Mouse (Mus musculus): ENCODE results near the gene Sec14l1. TPM values are rescaled to one million over a fixed set of nuclear protein-coding genes. Genes with fewer than 3 reads are reported as not detected.
A peak's percentile ranks its signal among the peaks of the same experiment; 100 is the strongest.

The Sec14l1 gene
- polyA plus RNA-seq, 1 experiment: 46.1 TPM

DNA sequence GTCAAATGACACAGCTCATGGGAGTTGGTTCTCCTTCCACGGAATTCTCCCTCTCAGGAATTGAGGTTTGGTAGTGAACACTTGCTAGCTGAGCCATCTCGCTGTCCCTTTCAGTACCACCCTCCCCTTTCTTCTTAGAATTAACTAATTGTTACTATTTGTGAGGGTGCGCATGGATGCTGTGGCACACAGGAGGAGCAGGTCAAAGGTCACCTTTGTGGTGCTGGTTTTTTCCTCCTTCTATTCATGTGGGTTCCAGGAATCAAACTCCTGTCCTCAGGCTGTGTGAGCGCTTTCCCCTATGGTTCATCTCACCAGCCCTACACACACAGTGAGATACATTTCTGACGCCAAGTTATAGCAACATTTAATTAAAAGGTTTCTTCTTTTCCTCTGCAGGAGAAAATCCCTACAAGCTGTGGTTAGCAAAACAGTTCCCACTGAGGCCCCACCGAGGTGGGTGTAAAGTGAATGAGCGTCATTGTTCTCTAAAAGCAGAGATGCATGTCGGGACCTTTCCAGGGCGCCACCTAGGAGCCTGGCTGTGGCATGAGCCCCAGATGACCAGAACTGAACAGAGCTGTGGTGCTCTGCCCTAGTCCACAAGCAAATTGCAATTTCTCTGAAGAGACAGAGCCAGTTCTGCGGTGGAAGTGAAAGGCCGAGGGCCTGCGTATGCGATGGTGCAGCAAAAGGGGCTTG, 8.2 kb upstream of the Sec14l1 start:
- Histone ChIP-seq H3K9me3 (no peaks in the 10 kb centered on the region), H3K27me3 (replicated peaks) (no peaks in the 10 kb centered on the region), H3K4me3 (replicated peaks) (no peak overlapping the region), H3K36me3 (replicated peaks; ENCODE audit: low read length) (no peaks in the 10 kb centered on the region), H3K4me1 (peaks cover 71% of the 10 kb centered on the region)
- TF ChIP-seq FLI1 (IDR thresholded peaks at IDR 0.05; ENCODE audit: low read length): no peak
- TF ChIP-seq GATA1 (IDR thresholded peaks at IDR 0.05; ENCODE audit: borderline replicate concordance, low read length): no peak

DNA sequence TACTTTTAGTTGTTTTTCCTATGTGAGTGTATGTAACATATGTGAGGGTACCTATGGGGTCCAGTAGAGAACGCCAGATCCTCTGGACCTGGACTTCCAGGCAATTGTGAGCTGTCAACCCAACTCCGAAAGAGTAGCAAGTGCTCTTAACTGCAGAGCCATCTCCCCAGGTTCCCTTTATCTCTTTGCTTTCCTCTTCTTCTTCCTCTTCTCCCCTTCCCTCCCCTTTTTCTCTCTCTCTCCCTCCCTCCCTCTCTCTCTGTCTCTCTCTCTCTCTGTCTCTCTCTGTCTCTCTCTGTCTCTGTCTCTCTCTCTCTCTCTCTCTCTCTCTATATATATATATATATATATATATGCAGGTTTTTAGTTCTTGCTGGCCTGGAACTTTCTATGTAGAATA, 7.1 kb upstream of the Sec14l1 start:
- Histone ChIP-seq H3K36me3 (replicated peaks; ENCODE audit: low read length) (peaks cover 4% of the 10 kb centered on the region), H3K27me3 (replicated peaks) (no peaks in the 10 kb centered on the region), H3K9me3 (no peaks in the 10 kb centered on the region), H3K4me1 (peaks cover 71% of the 10 kb centered on the region), H3K4me3 (replicated peaks) (no peak overlapping the region)
- TF ChIP-seq GATA1 (IDR thresholded peaks at IDR 0.05; ENCODE audit: borderline replicate concordance, low read length): no peak
- TF ChIP-seq FLI1 (IDR thresholded peaks at IDR 0.05; ENCODE audit: low read length): no peak

DNA sequence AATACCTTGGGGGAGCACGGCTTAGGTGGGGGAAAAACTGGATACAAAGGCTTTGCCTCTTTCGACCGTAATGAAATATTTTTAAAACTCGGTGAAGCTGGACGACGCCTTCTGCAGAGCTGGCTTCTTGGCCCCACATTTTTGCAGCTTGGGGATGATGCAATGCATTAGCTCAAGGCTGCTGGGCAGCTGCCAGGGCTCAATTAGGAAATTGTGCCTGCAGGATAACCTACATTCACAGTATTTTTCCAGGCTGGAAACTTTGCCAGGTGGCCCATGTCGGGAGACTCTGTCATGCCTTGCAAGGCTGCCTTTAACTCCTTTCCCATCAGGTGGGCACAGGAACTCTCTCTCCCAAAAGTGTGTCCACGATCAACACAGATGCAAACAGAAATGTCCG, 6.4 kb upstream of the Sec14l1 start:
- Histone ChIP-seq H3K4me3 (replicated peaks) (no peak overlapping the region), H3K4me1 (peaks cover 72% of the 10 kb centered on the region), H3K27me3 (replicated peaks) (no peaks in the 10 kb centered on the region), H3K36me3 (replicated peaks; ENCODE audit: low read length) (peaks cover 7% of the 10 kb centered on the region), H3K9me3 (no peaks in the 10 kb centered on the region)
- TF ChIP-seq FLI1 (IDR thresholded peaks at IDR 0.05; ENCODE audit: low read length) (no peak), GATA1 (IDR thresholded peaks at IDR 0.05; ENCODE audit: borderline replicate concordance, low read length) (no peak)

DNA sequence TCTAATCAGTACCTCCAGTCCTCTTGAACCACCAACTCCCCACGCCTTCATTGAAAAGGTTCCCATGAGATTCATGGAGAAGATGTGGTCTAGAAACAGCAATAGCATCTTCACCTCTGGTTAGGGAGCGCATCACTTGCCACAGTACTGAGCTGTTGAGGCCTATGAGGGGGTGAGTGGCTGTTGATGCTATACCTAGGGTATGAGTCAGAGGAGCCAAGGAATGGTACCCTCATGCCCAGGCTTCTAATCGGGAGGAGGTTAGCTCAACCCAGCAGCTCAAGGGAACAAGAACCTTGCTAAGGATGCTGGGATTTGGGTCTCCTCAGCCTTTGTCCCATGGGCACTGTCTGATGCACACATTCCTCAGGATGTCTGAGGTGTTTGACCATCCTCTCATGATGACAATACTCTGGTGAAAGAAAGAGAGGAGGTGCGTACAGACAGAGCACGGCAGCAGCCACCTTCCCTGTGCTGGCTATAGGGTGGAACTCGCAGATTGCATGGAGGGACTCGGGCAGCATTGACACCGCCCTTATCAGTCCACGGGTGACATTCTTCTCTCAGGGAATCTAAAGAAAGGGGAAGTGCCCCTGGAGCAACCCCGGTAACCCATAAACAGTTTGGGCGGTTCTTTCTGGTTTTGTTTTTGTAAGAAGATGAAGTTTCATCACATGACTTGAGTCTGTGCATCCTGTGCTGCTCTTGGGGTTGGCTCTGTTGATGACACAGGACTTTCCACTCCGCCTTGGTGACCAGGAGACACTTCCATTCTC, 5.6 kb upstream of the Sec14l1 start:
- Histone ChIP-seq H3K4me3 (replicated peaks) (peak overlapping the region; percentile 80), H3K9me3 (no peaks in the 10 kb centered on the region), H3K36me3 (replicated peaks; ENCODE audit: low read length) (peaks cover 8% of the 10 kb centered on the region), H3K4me1 (peaks cover 74% of the 10 kb centered on the region), H3K27me3 (replicated peaks) (no peaks in the 10 kb centered on the region)
- no peak for TF ChIP-seq GATA1 (IDR thresholded peaks at IDR 0.05; ENCODE audit: borderline replicate concordance, low read length)

DNA sequence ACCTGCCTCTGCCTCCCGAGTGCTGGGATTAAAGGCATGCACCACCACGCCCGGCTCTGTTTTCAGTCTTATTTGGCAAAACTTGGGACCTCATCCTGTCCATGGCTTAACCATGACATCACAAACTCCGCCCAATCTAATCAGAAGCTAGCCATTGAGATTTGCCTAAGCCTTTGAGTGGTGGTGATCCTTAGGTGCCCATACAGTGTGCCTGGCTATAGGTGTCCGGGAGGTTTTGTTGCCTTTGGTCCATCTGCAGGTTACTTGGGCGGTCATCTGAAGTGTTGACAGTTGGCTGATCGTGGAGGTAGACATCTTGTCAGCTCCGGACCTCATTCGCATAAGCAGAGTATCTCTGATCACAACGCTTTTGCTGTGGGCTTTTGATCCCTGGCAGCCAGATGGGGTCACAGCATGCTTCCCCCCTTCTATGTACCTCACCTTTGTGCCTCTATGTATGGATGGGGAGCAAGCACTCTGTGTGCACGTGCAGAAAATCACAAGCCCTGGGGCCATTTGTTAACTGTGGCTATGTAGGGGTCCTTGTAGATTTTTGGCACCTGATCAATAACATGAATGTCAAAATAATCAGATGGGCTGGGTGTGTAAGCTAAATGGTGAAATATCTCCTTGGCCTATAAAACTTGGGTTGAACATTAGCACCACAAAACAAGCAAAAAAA, 2.9 kb upstream of the Sec14l1 start:
- Histone ChIP-seq H3K4me1 (peaks cover 71% of the 10 kb centered on the region), H3K4me3 (replicated peaks) (no peak overlapping the region), H3K9me3 (no peaks in the 10 kb centered on the region), H3K36me3 (replicated peaks; ENCODE audit: low read length) (peaks cover 16% of the 10 kb centered on the region), H3K27me3 (replicated peaks) (no peaks in the 10 kb centered on the region)
- no peak for TF ChIP-seq GATA1 (IDR thresholded peaks at IDR 0.05; ENCODE audit: borderline replicate concordance, low read length)
- no peak for TF ChIP-seq FLI1 (IDR thresholded peaks at IDR 0.05; ENCODE audit: low read length)

DNA sequence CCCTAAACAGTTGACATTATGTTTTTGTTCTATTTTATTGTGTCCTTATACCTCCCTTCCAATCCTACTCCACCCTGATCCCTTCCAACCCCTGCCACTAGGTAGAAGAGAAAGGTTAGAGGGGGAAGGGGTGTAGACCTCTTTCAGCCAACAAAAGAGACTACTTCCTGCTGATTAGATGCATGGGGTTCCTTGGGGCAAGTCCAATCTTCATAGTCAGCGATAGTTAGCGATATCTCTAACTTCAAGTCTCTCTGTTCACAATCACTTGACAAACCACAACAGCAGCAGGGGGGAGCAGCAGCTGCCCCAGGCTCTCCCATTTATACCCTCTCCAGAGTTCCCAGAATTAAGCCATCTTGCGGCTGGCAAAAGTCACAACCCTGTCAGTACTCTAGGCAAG, 2.3 kb upstream of the Sec14l1 start:
- Histone ChIP-seq H3K4me1 (peaks cover 74% of the 10 kb centered on the region), H3K9me3 (no peaks in the 10 kb centered on the region), H3K36me3 (replicated peaks; ENCODE audit: low read length) (peaks cover 21% of the 10 kb centered on the region), H3K4me3 (replicated peaks) (peak overlapping the region; percentile 53), H3K27me3 (replicated peaks) (no peaks in the 10 kb centered on the region)
- TF ChIP-seq GATA1 (IDR thresholded peaks at IDR 0.05; ENCODE audit: borderline replicate concordance, low read length) (no peak), FLI1 (IDR thresholded peaks at IDR 0.05; ENCODE audit: low read length) (no peak)

DNA sequence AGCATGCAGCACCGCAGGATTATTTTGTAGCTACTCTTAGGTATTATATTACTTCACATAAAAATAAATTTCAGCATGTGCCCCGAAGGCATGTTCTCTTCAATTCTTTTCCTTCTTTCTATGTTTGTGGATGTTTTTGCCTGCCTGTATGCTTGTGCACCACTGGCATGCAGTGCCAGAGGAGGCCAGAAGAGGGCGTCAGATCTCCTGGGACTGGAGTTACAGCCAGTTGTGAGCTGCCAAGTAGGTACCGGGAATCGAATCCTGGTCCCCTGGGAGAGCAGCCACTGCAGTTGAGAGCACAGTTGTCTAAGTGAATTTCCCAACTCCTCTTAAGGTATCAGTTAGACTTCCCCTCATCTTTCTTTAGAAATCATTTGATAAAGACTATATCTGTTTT, 1.6 kb upstream of the Sec14l1 start:
- H3K36me3 ChIP-seq (replicated peaks; ENCODE audit: low read length): peaks cover 28% of the 10 kb centered on the region
- peaks cover 81% of the 10 kb centered on the region for H3K4me1 ChIP-seq
- H3K4me3 ChIP-seq (replicated peaks): peak overlapping the region; percentile 76

DNA sequence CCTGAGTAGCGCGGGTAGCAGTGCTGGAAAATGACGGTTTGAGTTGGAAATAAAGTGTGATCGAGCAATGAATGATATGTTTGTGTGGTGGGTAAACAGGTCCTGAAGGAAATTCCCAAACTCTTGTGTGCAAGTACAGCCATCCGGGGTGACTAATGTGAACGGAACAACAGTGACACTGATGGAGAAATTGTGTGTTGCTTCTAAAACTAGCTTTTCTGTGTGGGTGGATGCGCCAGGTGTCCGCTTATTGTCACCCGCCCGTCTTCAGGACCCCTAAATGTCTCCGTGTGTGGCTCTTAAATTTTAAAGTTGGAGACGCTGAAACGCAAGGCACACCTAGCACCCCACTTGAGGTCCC, 757 bp upstream of the Sec14l1 start:
- H3K4me1 ChIP-seq: peaks cover 82% of the 10 kb centered on the region
- H3K4me3 ChIP-seq (replicated peaks): peak overlapping the region; percentile 98
- H3K27me3 ChIP-seq (replicated peaks): no peaks in the 10 kb centered on the region
- TF ChIP-seq FLI1 (IDR thresholded peaks at IDR 0.05; ENCODE audit: low read length) (no peak), GATA1 (IDR thresholded peaks at IDR 0.05; ENCODE audit: borderline replicate concordance, low read length) (no peak)
- H3K9me3 ChIP-seq: no peaks in the 10 kb centered on the region
- peaks cover 36% of the 10 kb centered on the region for H3K36me3 ChIP-seq (replicated peaks; ENCODE audit: low read length)

More for the DNA sequence above, 1.6 kb upstream of the Sec14l1 start:
- H3K9me3 ChIP-seq: no peaks in the 10 kb centered on the region
- no peaks in the 10 kb centered on the region for H3K27me3 ChIP-seq (replicated peaks)
- TF ChIP-seq GATA1 (IDR thresholded peaks at IDR 0.05; ENCODE audit: borderline replicate concordance, low read length): no peak
- TF ChIP-seq FLI1 (IDR thresholded peaks at IDR 0.05; ENCODE audit: low read length): no peak

DNA sequence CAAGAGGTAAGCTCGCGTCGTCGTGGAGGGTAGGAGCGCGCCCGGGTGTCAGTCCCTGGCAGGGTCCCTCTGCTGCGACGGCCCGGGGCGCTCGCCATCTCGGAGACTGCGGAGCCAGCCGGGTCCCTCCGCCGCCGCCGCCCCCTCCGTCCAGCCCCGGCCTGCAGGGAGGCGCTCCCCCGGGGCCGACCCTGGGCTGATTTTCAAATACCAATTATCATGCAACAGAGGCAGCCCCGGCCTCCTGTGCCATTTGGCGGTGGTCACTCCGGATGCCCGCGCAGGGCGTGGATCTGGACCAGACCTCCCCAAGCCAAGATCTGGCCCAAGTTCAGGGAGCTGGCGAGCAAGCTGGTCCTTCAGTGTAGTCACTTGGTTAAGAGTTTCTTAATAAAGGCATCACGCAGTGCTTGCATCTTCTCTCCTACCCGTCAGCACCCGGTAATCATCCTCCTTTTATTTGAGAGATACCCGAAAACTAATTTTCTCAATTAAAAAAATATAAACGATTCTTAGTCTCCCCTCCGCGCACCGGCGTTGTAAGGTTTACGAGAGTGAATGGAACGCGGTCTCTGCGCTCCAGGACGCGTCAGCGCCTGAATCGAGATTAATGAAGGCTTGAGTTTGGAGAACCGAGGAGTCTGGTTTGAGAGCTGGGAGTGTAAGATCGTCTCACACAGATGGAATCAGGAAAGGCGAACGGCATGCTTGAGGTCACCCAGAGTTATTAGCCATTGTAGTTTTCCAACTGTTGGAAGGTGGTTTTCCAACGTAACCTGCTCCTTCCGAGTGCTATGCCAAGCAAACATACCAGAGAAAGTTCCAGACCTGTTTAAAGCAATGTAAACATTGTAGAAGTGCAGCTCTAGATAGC, 615 bp downstream of the Sec14l1 start:
- Histone ChIP-seq H3K4me1 (peaks cover 81% of the 10 kb centered on the region), H3K9me3 (no peaks in the 10 kb centered on the region), H3K36me3 (replicated peaks; ENCODE audit: low read length) (peaks cover 45% of the 10 kb centered on the region), H3K27me3 (replicated peaks) (no peaks in the 10 kb centered on the region), H3K4me3 (replicated peaks) (peak overlapping the region; percentile 98)
- TF ChIP-seq GATA1 (IDR thresholded peaks at IDR 0.05; ENCODE audit: borderline replicate concordance, low read length) (no peak), FLI1 (IDR thresholded peaks at IDR 0.05; ENCODE audit: low read length) (no peak)
